Mouse (Mus musculus): Measurements from ENCODE around the gene Coro1c.

DNA sequence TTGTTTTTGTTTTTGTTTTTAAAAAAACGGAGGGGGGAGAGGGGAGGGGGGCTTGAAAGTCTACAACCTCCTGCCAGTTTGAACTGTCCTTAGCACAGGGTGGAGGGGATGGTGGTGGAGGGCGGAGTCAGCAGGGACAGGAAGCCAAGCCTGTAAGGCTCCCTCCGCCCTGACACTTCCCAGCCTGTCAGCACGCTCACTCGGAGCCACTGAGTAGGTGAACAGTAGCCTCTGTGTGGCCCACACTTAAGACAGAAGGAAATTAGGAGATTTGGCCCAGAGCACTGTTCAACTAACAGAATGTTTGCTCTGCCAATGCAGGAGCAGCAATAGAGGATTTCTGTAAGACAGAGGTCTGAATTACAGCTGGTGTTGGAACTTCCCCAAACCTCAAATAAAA is 49.6 kb downstream of the Coro1c start:
- TF ChIP-seq GATA1 (IDR thresholded peaks at IDR 0.05; ENCODE audit: borderline replicate concordance, low read length) (no peak), FLI1 (IDR thresholded peaks at IDR 0.05; ENCODE audit: low read length) (no peak)

Measured in megakaryocyte, embryonic 14.5 days (primary cell).